Mouse (Mus musculus): ENCODE data around the gene Elmo1.

GRCm38 (mm10) chr13:20182239-20182825, 91.9 kb downstream of the Elmo1 start:
- no peak for TF ChIP-seq POLR2A (IDR thresholded peaks at IDR 0.05; ENCODE audit: insufficient read depth, low read depth, low read length)
- TF ChIP-seq CTCF (IDR thresholded peaks at IDR 0.05; ENCODE audit: insufficient read depth, low read depth, low read length): no peak

All from olfactory bulb, adult 2 months (tissue).